Mouse (Mus musculus) adipocyte (in vitro differentiated cells): ENCODE results near the gene Gm8220.
"Not testable (repeated sequence)": the region's sequence is repeated elsewhere in the genome, so short reads cannot be mapped to it uniquely, and the experiment has no call there.

Source experiments
- DNase-seq: peaks from one replicate; pipeline ENCODE4 v3.0.0-alpha.2; 2016; ENCODE audit warnings: low spot score

The Gm8220 gene

DNA sequence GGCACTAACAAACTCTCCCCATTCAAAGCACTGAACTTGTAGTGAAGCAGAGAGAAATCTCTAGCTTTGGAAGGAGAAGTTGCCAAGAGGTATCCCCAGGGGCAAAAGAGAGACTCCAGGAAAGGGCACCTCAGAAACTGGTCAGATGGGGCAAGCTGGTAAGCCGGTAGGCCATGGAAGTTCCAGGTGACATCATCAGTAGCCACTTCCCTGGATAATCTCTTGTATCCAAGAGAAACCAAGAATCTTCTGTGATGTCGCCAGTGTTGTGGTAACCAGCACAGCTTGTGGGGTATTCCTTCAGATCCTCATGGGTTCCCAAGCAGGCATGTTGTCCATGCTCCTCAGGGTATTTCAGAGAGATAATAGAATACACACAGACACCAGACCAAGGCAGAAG is at the start of gene Gm8220:
Gm8220 (plus strand) TSS at position 301 of the 400 bp plus-strand sequence.
- not testable (repeated sequence) for DNase-seq

DNA sequence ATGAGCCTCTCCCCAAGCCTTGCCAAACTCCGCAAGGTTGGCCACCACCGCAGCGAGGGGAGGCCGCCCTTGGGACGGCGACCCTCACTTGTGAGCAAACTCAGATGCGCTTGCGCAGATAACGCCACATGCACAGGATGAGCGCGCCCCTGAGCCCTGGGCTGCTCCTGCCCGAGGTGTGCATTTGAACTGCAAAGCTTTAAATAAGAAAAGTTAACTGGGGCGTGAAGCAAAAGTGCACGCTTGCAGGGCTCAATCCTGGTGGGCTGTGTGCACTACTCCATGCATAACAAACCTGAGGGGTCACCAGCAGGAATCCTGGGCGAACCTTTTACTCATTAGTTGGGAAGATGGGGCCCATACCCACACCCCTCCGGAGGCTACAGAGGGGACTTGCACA is 37.3 kb upstream of the Gm8220 start:
- no peak for DNase-seq

DNA sequence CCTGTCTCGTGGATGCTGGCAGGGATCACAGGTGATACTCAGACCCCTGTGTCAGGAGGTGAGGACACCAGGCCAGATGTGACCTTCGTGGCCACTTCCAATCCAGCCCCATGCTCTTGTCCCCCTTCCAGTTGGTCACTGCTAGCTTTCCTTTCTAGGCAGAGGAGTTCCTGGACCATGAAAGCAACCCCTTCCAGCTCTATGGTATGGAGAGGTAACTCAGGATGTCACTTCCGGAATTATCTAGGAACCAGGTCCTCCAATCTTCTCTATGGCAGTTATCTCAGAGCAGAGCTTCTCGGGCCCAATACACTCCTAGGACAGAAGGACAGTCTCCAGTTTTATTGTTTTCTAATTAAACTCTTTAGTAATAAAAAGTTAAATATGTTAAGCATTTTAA is 26.7 kb downstream of the Gm8220 start:
- not testable (repeated sequence) for DNase-seq

DNA sequence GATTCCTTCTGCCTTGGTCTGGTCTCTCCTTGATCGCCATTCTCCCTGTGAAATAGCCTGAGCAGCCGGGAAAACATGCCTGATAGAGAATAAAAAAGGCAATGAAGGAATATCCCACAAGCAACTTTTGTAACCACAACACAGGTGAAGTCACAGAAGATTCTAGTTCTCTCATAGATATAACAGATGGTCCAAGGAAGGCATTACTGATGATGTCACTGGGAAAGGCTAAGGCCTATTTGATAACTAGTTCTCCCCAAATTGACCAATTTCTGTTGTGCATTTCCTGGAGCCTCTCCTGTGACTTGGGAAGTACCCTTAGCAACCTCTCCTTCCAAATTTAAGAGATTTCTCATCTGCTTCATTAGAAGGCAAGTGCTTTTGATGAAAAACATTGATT is 53.1 kb downstream of the Gm8220 start, which contains the start of gene Gm5930:
Gm5930 (minus strand) TSS at position 101 of the 400 bp plus-strand sequence.
- DNase-seq: not testable (repeated sequence)
